Mouse (Mus musculus) CH12.LX (cell line): ENCODE results near the gene Atg3. TPM values are rescaled to one million over a fixed set of nuclear protein-coding genes. Genes with fewer than 3 reads are reported as not detected.

Source experiments
- DNase-seq: peaks from one replicate; pipeline ENCODE4 v3.0.0-alpha.2; 2013; ENCODE audit errors: extremely low read depth
- H3K27ac ChIP-seq: 2 replicates; pipeline ENCODE4 v1.5.1; 2012; ENCODE audit warnings: low read depth, mild to moderate bottlenecking, control low read depth, moderate library complexity; ENCODE audit not compliant: insufficient read depth
- H3K27me3 ChIP-seq: replicated peaks from 2 replicates; pipeline ENCODE3; 2012; ENCODE audit warnings: inconsistent platforms
- H3K36me3 ChIP-seq, 2 experiments: replicated peaks in 1 of 2; 2 replicates each; pipeline versions ENCODE3 to v1.6.1; 2012; ENCODE audit warnings: inconsistent platforms in 1 of 2, low read length in 1 of 2, mild to moderate bottlenecking in 1 of 2, mixed read lengths in 1 of 2, moderate library complexity in 1 of 2; ENCODE audit not compliant: control insufficient read depth in 1 of 2, insufficient read depth in 1 of 2
- H3K4me1 ChIP-seq, 2 experiments: 2 replicates each; pipeline ENCODE4 v1.6.1; 2012; ENCODE audit warnings: inconsistent platforms in 1 of 2, moderate library complexity in 1 of 2; ENCODE audit not compliant: insufficient read depth in 2 of 2, control insufficient read depth in 1 of 2
- H3K4me2 ChIP-seq: 2 replicates; pipeline ENCODE4 v1.6.1; 2012; ENCODE audit warnings: low read depth, mild to moderate bottlenecking, control low read depth; ENCODE audit not compliant: poor library complexity, insufficient read depth, severe bottlenecking
- H3K4me3 ChIP-seq, 3 experiments: fragments of 150-350 bp in 1 of 3; sonication (generic) in 1 of 3; replicated peaks in 1 of 3; 2 replicates each; pipeline versions ENCODE3 to v1.5.1; 2011 to 2012; ENCODE audit warnings: low read depth in 2 of 3, low read length in 2 of 3, mild to moderate bottlenecking in 2 of 3, moderate library complexity in 2 of 3, control low read depth in 1 of 3, improper control_type of control experiment in 1 of 3, inconsistent platforms in 1 of 3, mixed read lengths in 1 of 3; ENCODE audit not compliant: poor library complexity in 1 of 3
- H3K79me2 ChIP-seq: replicated peaks from 2 replicates; pipeline ENCODE4 v1.6.1; 2012; ENCODE audit warnings: mild to moderate bottlenecking, moderate library complexity; ENCODE audit not compliant: control insufficient read depth, poor library complexity, insufficient read depth, severe bottlenecking; ENCODE audit errors: extremely low read depth
- H3K9ac ChIP-seq: 2 replicates; pipeline ENCODE4 v1.6.1; 2012; ENCODE audit warnings: low read depth, mild to moderate bottlenecking, control low read depth, moderate library complexity; ENCODE audit not compliant: insufficient read depth
- H3K9me3 ChIP-seq: replicated peaks from 2 replicates; pipeline ENCODE3; 2012; ENCODE audit warnings: low read length, inconsistent platforms, mixed read lengths
- BHLHE40 ChIP-seq: IDR thresholded peaks from 2 replicates; pipeline ENCODE4 v1.6.1; 2011; ENCODE audit warnings: mild to moderate bottlenecking, low read depth, low read length, improper control_type of control experiment
- CHD1 ChIP-seq: IDR thresholded peaks from 2 replicates; pipeline ENCODE4 v1.6.1; 2012; ENCODE audit warnings: low read depth, low read length, improper control_type of control experiment, inconsistent platforms
- CHD2 ChIP-seq: IDR thresholded peaks from 2 replicates; pipeline ENCODE4 v1.6.1; 2011; ENCODE audit warnings: low read length, improper control_type of control experiment
- CTCF ChIP-seq, 2 experiments: IDR thresholded peaks in 1 of 2; conservative IDR thresholded peaks in 1 of 2; 2 replicates each; pipeline ENCODE4 v1.5.1; 2011 to 2012; ENCODE audit warnings: low read depth in 2 of 2, low read length in 2 of 2, improper control_type of control experiment in 1 of 2, inconsistent platforms in 1 of 2, mild to moderate bottlenecking in 1 of 2, moderate library complexity in 1 of 2
- E2F4 ChIP-seq: IDR thresholded peaks from 2 replicates; pipeline ENCODE4 v1.6.1; 2011; ENCODE audit warnings: low read depth, low read length, improper control_type of control experiment; ENCODE audit not compliant: insufficient replicate concordance
- ELF1 ChIP-seq: IDR thresholded peaks from 2 replicates; pipeline ENCODE4 v1.6.1; 2014; ENCODE audit warnings: low read depth, mild to moderate bottlenecking, inconsistent platforms, low read length, improper control_type of control experiment
- EP300 ChIP-seq: IDR thresholded peaks from 2 replicates; pipeline ENCODE4 v1.6.1; 2011; ENCODE audit warnings: low read length, improper control_type of control experiment
- ETS1 ChIP-seq: conservative IDR thresholded peaks from 2 replicates; pipeline ENCODE4 v1.6.1; 2012; ENCODE audit warnings: low read depth, mild to moderate bottlenecking, inconsistent platforms, low read length, improper control_type of control experiment, moderate library complexity
- GABPA ChIP-seq: IDR thresholded peaks from 2 replicates; pipeline ENCODE4 v1.6.1; 2012; ENCODE audit warnings: low read depth, low read length, improper control_type of control experiment, inconsistent platforms; ENCODE audit not compliant: insufficient replicate concordance
- HCFC1 ChIP-seq: IDR thresholded peaks from 2 replicates; pipeline ENCODE4 v1.6.1; 2012; ENCODE audit warnings: low read depth, mild to moderate bottlenecking, inconsistent platforms, low read length, improper control_type of control experiment
- IRF4 ChIP-seq: IDR thresholded peaks from 2 replicates; pipeline ENCODE4 v1.6.1; 2014; ENCODE audit warnings: low read depth, mild to moderate bottlenecking, inconsistent platforms, low read length, improper control_type of control experiment
- JUN ChIP-seq: IDR thresholded peaks from 2 replicates; pipeline ENCODE4 v1.6.1; 2011; ENCODE audit warnings: low read depth, mild to moderate bottlenecking, low read length, improper control_type of control experiment, moderate library complexity; ENCODE audit not compliant: insufficient read depth
- JUND ChIP-seq: conservative IDR thresholded peaks from 2 replicates; pipeline ENCODE4 v1.6.1; 2011; ENCODE audit warnings: low read depth, low read length, improper control_type of control experiment
- KAT2A ChIP-seq: IDR thresholded peaks from 2 replicates; pipeline ENCODE4 v1.6.1; 2012; ENCODE audit warnings: low read length, improper control_type of control experiment, inconsistent platforms; ENCODE audit not compliant: insufficient replicate concordance
- MAFK ChIP-seq: IDR thresholded peaks from 2 replicates; pipeline ENCODE4 v1.6.1; 2011; ENCODE audit warnings: low read length, improper control_type of control experiment; ENCODE audit not compliant: insufficient replicate concordance
- MAX ChIP-seq: IDR thresholded peaks from 2 replicates; pipeline ENCODE4 v1.6.1; 2011; ENCODE audit warnings: low read length, improper control_type of control experiment
- MAZ ChIP-seq: IDR thresholded peaks from 2 replicates; pipeline ENCODE4 v1.6.1; 2012; ENCODE audit warnings: low read depth, mild to moderate bottlenecking, inconsistent platforms, low read length, improper control_type of control experiment, moderate library complexity
- MEF2A ChIP-seq: IDR thresholded peaks from 2 replicates; pipeline ENCODE4 v1.6.1; 2014; ENCODE audit warnings: low read depth, mild to moderate bottlenecking, inconsistent platforms, low read length, improper control_type of control experiment, borderline replicate concordance
- MXI1 ChIP-seq: IDR thresholded peaks from 2 replicates; pipeline ENCODE4 v1.6.1; 2011; ENCODE audit warnings: mild to moderate bottlenecking, low read depth, low read length, improper control_type of control experiment
- MYC ChIP-seq: IDR thresholded peaks from 2 replicates; pipeline ENCODE4 v1.6.1; 2011; ENCODE audit warnings: low read depth, mild to moderate bottlenecking, improper control_type of control experiment, low read length
- NELFE ChIP-seq: IDR thresholded peaks from 2 replicates; pipeline ENCODE4 v1.6.1; 2011; ENCODE audit warnings: low read depth, low read length, improper control_type of control experiment
- NRF1 ChIP-seq: IDR thresholded peaks from 2 replicates; pipeline ENCODE4 v1.6.1; 2014; ENCODE audit warnings: low read depth, mild to moderate bottlenecking, inconsistent platforms, low read length, improper control_type of control experiment, moderate library complexity
- PAX5 ChIP-seq: IDR thresholded peaks from 2 replicates; pipeline ENCODE4 v1.6.1; 2012; ENCODE audit warnings: low read length, inconsistent platforms, mixed read lengths
- POLR2A ChIP-seq: IDR thresholded peaks from 2 replicates; pipeline ENCODE4 v1.6.1; 2011; ENCODE audit warnings: low read depth, mild to moderate bottlenecking, improper control_type of control experiment, low read length
- POLR2AphosphoS2 ChIP-seq: IDR thresholded peaks from 2 replicates; pipeline ENCODE4 v1.6.1; 2011; ENCODE audit warnings: low read depth, low read length, improper control_type of control experiment
- RAD21 ChIP-seq: IDR thresholded peaks from 2 replicates; pipeline ENCODE4 v1.6.1; 2011; ENCODE audit warnings: low read depth, mild to moderate bottlenecking, low read length, improper control_type of control experiment, moderate library complexity
- RCOR1 ChIP-seq: conservative IDR thresholded peaks from 2 replicates; pipeline ENCODE4 v1.6.1; 2012; ENCODE audit warnings: low read depth, mild to moderate bottlenecking, inconsistent platforms, low read length, improper control_type of control experiment
- SIN3A ChIP-seq: IDR thresholded peaks from 2 replicates; pipeline ENCODE4 v1.6.1; 2012; ENCODE audit warnings: low read length, improper control_type of control experiment, inconsistent platforms
- SMC3 ChIP-seq: IDR thresholded peaks from 2 replicates; pipeline ENCODE4 v1.6.1; 2011; ENCODE audit warnings: low read depth, low read length, improper control_type of control experiment
- TBP ChIP-seq: conservative IDR thresholded peaks from 2 replicates; pipeline ENCODE4 v1.6.1; 2011; ENCODE audit warnings: low read depth, low read length, improper control_type of control experiment
- TCF12 ChIP-seq: IDR thresholded peaks from 2 replicates; pipeline ENCODE4 v1.6.1; 2014; ENCODE audit warnings: low read depth, mild to moderate bottlenecking, inconsistent platforms, low read length, improper control_type of control experiment
- UBTF ChIP-seq: IDR thresholded peaks from 2 replicates; pipeline ENCODE4 v1.6.1; 2012; ENCODE audit warnings: low read depth, mild to moderate bottlenecking, inconsistent platforms, low read length, improper control_type of control experiment, moderate library complexity
- USF1 ChIP-seq: IDR thresholded peaks from 2 replicates; pipeline ENCODE4 v1.6.1; 2014; ENCODE audit warnings: low read depth, mild to moderate bottlenecking, inconsistent platforms, low read length, improper control_type of control experiment
- USF2 ChIP-seq: conservative IDR thresholded peaks from 2 replicates; pipeline ENCODE4 v1.6.1; 2011; ENCODE audit warnings: low read depth, low read length, improper control_type of control experiment
- ZC3H11A ChIP-seq: IDR thresholded peaks from 2 replicates; pipeline ENCODE4 v1.6.1; 2012; ENCODE audit warnings: low read depth, mild to moderate bottlenecking, inconsistent platforms, low read length, improper control_type of control experiment
- ZKSCAN1 ChIP-seq: IDR thresholded peaks from 2 replicates; pipeline ENCODE4 v1.6.1; 2012; ENCODE audit warnings: low read depth, inconsistent platforms, low read length, improper control_type of control experiment, borderline replicate concordance
- ZMIZ1 ChIP-seq: IDR thresholded peaks from 2 replicates; pipeline ENCODE4 v1.6.1; 2012; ENCODE audit warnings: low read depth, mild to moderate bottlenecking, inconsistent platforms, low read length, improper control_type of control experiment
- ZNF384 ChIP-seq: IDR thresholded peaks from 2 replicates; pipeline ENCODE4 v1.6.1; 2012; ENCODE audit warnings: low read depth, low read length, improper control_type of control experiment, inconsistent platforms
- dilution Hi-C: fragments of 300-500 bp; cut with MboI; formaldehyde crosslinking; loops from 2 replicates; pipeline ENCODE4 v1.14.3; 2020; ENCODE audit warnings: low sequenced_read_pairs; ENCODE audit not compliant: extremely low pct_unique_long_range_greater_than_20kb, extremely low pct_ligation_motif_present
- in situ Hi-C: fragments of 300-500 bp; cut with MboI; formaldehyde crosslinking; loops from 3 replicates; pipeline ENCODE4 v1.14.3; 2019; ENCODE audit warnings: low sequenced_read_pairs, low pct_ligation_motif_present, low pct_unique_long_range_greater_than_20kb, mixed read lengths
- polyA plus RNA-seq: library from polyadenylated mRNA; unstranded; fragments of >175 nt; gene quantifications from 2 replicates; pipeline ENCODE4 v1.2.1, GENCODE M21; 2012; ENCODE audit warnings: low read depth; ENCODE audit not compliant: insufficient read length
- total RNA-seq, 2 experiments: library from RNA; depleted of rRNA; stranded (reverse); fragments of 300-350 nt in 1 of 2; fragments of >200 nt in 1 of 2; gene quantifications; 2 replicates each; pipeline ENCODE4 v1.2.3; 2012 to 2014

The Atg3 gene
- total RNA-seq (2012; rRNA removed) (27.6 and 28.2 TPM in 2 replicates), total RNA-seq (2014; rRNA removed) (43.0 and 46.3 TPM in 2 replicates), polyA plus RNA-seq (67.5 and 68.3 TPM in 2 replicates)

GRCm38 (mm10) chr16:45158522-45159388 lies at the start of gene Atg3, which contains the start of gene Slc35a5:
TSS of gene Atg3 (plus strand) at chr16:45158785.
TSS of gene Slc35a5 (minus strand) at chr16:45158706.
- peak; percentile 100 for DNase-seq
- Histone ChIP-seq H3K4me3 (peak within 1 kb of the TSS; percentile 90 to 97 (median 93)), H3K9ac (peak within 1 kb of the TSS; percentile 95), H3K36me3 (peaks cover 4 to 47% of the 10 kb centered on the region in 2 experiments), H3K79me2 (peaks cover 18% of the 10 kb centered on the region), H3K27me3 (no peaks in the 10 kb centered on the region), H3K4me2 (peak within 1 kb of the TSS; percentile 91), H3K9me3 (no peaks in the 10 kb centered on the region), H3K4me1 (peaks cover 4 to 31% of the 10 kb centered on the region in 2 experiments), H3K27ac (peak within 1 kb of the TSS; percentile 70)
- in situ Hi-C loops (no loop called here), dilution Hi-C loops (no loop called here)
- peak; percentile 84 for TF ChIP-seq NRF1
- TF ChIP-seq GABPA: no peak; the same call in 1 of the 2 replicates
- TF ChIP-seq USF2: peak; percentile 100
- no peak for TF ChIP-seq ZNF384
- 0 out of 2 replicates have a peak, but pooled peaks have one; percentile 48 for TF ChIP-seq POLR2AphosphoS2
- TF ChIP-seq HCFC1: peak; percentile 81
- TF ChIP-seq ELF1: peak; percentile 99
- peak; percentile 89 for TF ChIP-seq SIN3A
- TF ChIP-seq MAFK: no peak
- 0 out of 2 replicates have a peak, but pooled peaks have one; percentile 2 for TF ChIP-seq KAT2A
- no peak for TF ChIP-seq PAX5
- TF ChIP-seq USF1: peak; percentile 99
- no peak for TF ChIP-seq RCOR1
- no peak for TF ChIP-seq CTCF (conservative IDR thresholded peaks at IDR 0.05 in 1 of 2, IDR thresholded peaks at IDR 0.05 in 1 of 2; ENCODE audit: low read depth in 2 of 2, low read length in 2 of 2)
- no peak for TF ChIP-seq E2F4
- peak; percentile 93 for TF ChIP-seq TCF12
- peak; percentile 81 for TF ChIP-seq MXI1
- TF ChIP-seq JUND: no peak
- TF ChIP-seq IRF4: peak; percentile 80
- TF ChIP-seq ETS1: peak; percentile 85
- TF ChIP-seq CHD2: peak; percentile 87
- TF ChIP-seq CHD1: no peak
- TF ChIP-seq JUN: no peak
- no peak for TF ChIP-seq ZC3H11A
- TF ChIP-seq BHLHE40: peak; percentile 100
- no peak for TF ChIP-seq UBTF
- TF ChIP-seq MAX: peak; percentile 99
- no peak for TF ChIP-seq ZKSCAN1
- no peak for TF ChIP-seq RAD21
- TF ChIP-seq POLR2A: peak; percentile 90
- peak; percentile 66 for TF ChIP-seq MEF2A
- no peak for TF ChIP-seq SMC3
- peak; percentile 88 for TF ChIP-seq NELFE
- peak; percentile 90 for TF ChIP-seq ZMIZ1
- TF ChIP-seq EP300: no peak
- TF ChIP-seq MYC: no peak; the same call in 1 of the 2 replicates
- no peak for TF ChIP-seq TBP
- peak; percentile 91 for TF ChIP-seq MAZ
